Mouse (Mus musculus): ENCODE data around the gene Dusp22. TPM values are rescaled to one million over a fixed set of nuclear protein-coding genes. Genes with fewer than 3 reads are reported as not detected.

The Dusp22 gene
- total RNA-seq, 4 experiments from 2014 or later = 22.8 to 27.1 (median 26.5) TPM

GRCm38 (mm10) chr13:30673878-30674277, 14.1 kb downstream of the Dusp22 start:
- no peak for DNase-seq

- no peak for DNase-seq
These were observed 19.0 kb downstream of the Dusp22 start for GRCm38 (mm10) chr13:30678822-30679221.

- DNase-seq = no peak
These were observed 22.1 kb downstream of the Dusp22 start for GRCm38 (mm10) chr13:30681866-30682265.

- no peak for DNase-seq
These were observed 22.5 kb downstream of the Dusp22 start for GRCm38 (mm10) chr13:30682328-30682727.

- DNase-seq = no peak
These were observed 24.9 kb downstream of the Dusp22 start for GRCm38 (mm10) chr13:30684614-30685122.

GRCm38 (mm10) chr13:30685957-30686356, 26.2 kb downstream of the Dusp22 start:
- no peak for DNase-seq

- no peak for DNase-seq
These were observed 28.3 kb downstream of the Dusp22 start for GRCm38 (mm10) chr13:30688035-30688616.

GRCm38 (mm10) chr13:30689475-30689874, 29.7 kb downstream of the Dusp22 start:
- no peak for DNase-seq

GRCm38 (mm10) chr13:30691441-30692292, 31.9 kb downstream of the Dusp22 start:
- DNase-seq = no peak

GRCm38 (mm10) chr13:30692644-30693385, 33.0 kb downstream of the Dusp22 start:
- no peak for DNase-seq

- no peak for DNase-seq
These were observed 35.4 kb downstream of the Dusp22 start for GRCm38 (mm10) chr13:30695232-30695631.

GRCm38 (mm10) chr13:30695890-30696289, 36.1 kb downstream of the Dusp22 start:
- no peak for DNase-seq

- no peak for DNase-seq
These were observed 38.1 kb downstream of the Dusp22 start for GRCm38 (mm10) chr13:30697880-30698279.

- DNase-seq = no peak
These were observed 42.9 kb downstream of the Dusp22 start for GRCm38 (mm10) chr13:30702695-30703094.

- DNase-seq = no peak
These were observed 44.7 kb downstream of the Dusp22 start for GRCm38 (mm10) chr13:30704246-30705095.

GRCm38 (mm10) chr13:30711066-30711465, 51.3 kb downstream of the Dusp22 start:
- DNase-seq = no peak

GRCm38 (mm10) chr13:30711711-30712110, 51.9 kb downstream of the Dusp22 start:
- no peak for DNase-seq

- DNase-seq = no peak
These were observed 52.5 kb downstream of the Dusp22 start for GRCm38 (mm10) chr13:30712280-30712679.

GRCm38 (mm10) chr13:30713621-30714020, 53.8 kb downstream of the Dusp22 start:
- DNase-seq = no peak

GRCm38 (mm10) chr13:30714552-30714951, 54.8 kb downstream of the Dusp22 start:
- DNase-seq = no peak

GRCm38 (mm10) chr13:30715060-30715459, 55.3 kb downstream of the Dusp22 start:
- DNase-seq = no peak

- DNase-seq = no peak
These were observed 55.8 kb downstream of the Dusp22 start for GRCm38 (mm10) chr13:30715573-30715972.
